Mouse (Mus musculus) CH12.LX (cell line): Measurements from ENCODE around the gene Mpp5. TPM values are rescaled to one million over a fixed set of nuclear protein-coding genes. Genes with fewer than 3 reads are reported as not detected.
A peak's percentile ranks its signal among the peaks of the same experiment; 100 is the strongest.

ENCODE experiments used
- DNase-seq: peaks from one replicate; pipeline ENCODE4 v3.0.0-alpha.2; 2013; ENCODE audit errors: extremely low read depth
- H3K27ac ChIP-seq: 2 replicates; pipeline ENCODE4 v1.5.1; 2012; ENCODE audit warnings: low read depth, mild to moderate bottlenecking, control low read depth, moderate library complexity; ENCODE audit not compliant: insufficient read depth
- H3K27me3 ChIP-seq: replicated peaks from 2 replicates; pipeline ENCODE3; 2012; ENCODE audit warnings: inconsistent platforms
- H3K36me3 ChIP-seq, 2 experiments: replicated peaks in 1 of 2; 2 replicates each; pipeline versions ENCODE3 to v1.6.1; 2012; ENCODE audit warnings: inconsistent platforms in 1 of 2, low read length in 1 of 2, mild to moderate bottlenecking in 1 of 2, mixed read lengths in 1 of 2, moderate library complexity in 1 of 2; ENCODE audit not compliant: control insufficient read depth in 1 of 2, insufficient read depth in 1 of 2
- H3K4me1 ChIP-seq, 2 experiments: 2 replicates each; pipeline ENCODE4 v1.6.1; 2012; ENCODE audit warnings: inconsistent platforms in 1 of 2, moderate library complexity in 1 of 2; ENCODE audit not compliant: insufficient read depth in 2 of 2, control insufficient read depth in 1 of 2
- H3K4me2 ChIP-seq: 2 replicates; pipeline ENCODE4 v1.6.1; 2012; ENCODE audit warnings: low read depth, mild to moderate bottlenecking, control low read depth; ENCODE audit not compliant: poor library complexity, insufficient read depth, severe bottlenecking
- H3K4me3 ChIP-seq, 3 experiments: fragments of 150-350 bp in 1 of 3; sonication (generic) in 1 of 3; replicated peaks in 1 of 3; 2 replicates each; pipeline versions ENCODE3 to v1.5.1; 2011 to 2012; ENCODE audit warnings: low read depth in 2 of 3, low read length in 2 of 3, mild to moderate bottlenecking in 2 of 3, moderate library complexity in 2 of 3, control low read depth in 1 of 3, improper control_type of control experiment in 1 of 3, inconsistent platforms in 1 of 3, mixed read lengths in 1 of 3; ENCODE audit not compliant: poor library complexity in 1 of 3
- H3K79me2 ChIP-seq: replicated peaks from 2 replicates; pipeline ENCODE4 v1.6.1; 2012; ENCODE audit warnings: mild to moderate bottlenecking, moderate library complexity; ENCODE audit not compliant: control insufficient read depth, poor library complexity, insufficient read depth, severe bottlenecking; ENCODE audit errors: extremely low read depth
- H3K9ac ChIP-seq: 2 replicates; pipeline ENCODE4 v1.6.1; 2012; ENCODE audit warnings: low read depth, mild to moderate bottlenecking, control low read depth, moderate library complexity; ENCODE audit not compliant: insufficient read depth
- H3K9me3 ChIP-seq: replicated peaks from 2 replicates; pipeline ENCODE3; 2012; ENCODE audit warnings: low read length, inconsistent platforms, mixed read lengths
- BHLHE40 ChIP-seq: IDR thresholded peaks from 2 replicates; pipeline ENCODE4 v1.6.1; 2011; ENCODE audit warnings: mild to moderate bottlenecking, low read depth, low read length, improper control_type of control experiment
- CHD1 ChIP-seq: IDR thresholded peaks from 2 replicates; pipeline ENCODE4 v1.6.1; 2012; ENCODE audit warnings: low read depth, low read length, improper control_type of control experiment, inconsistent platforms
- CHD2 ChIP-seq: IDR thresholded peaks from 2 replicates; pipeline ENCODE4 v1.6.1; 2011; ENCODE audit warnings: low read length, improper control_type of control experiment
- CTCF ChIP-seq, 2 experiments: IDR thresholded peaks in 1 of 2; conservative IDR thresholded peaks in 1 of 2; 2 replicates each; pipeline ENCODE4 v1.5.1; 2011 to 2012; ENCODE audit warnings: low read depth in 2 of 2, low read length in 2 of 2, improper control_type of control experiment in 1 of 2, inconsistent platforms in 1 of 2, mild to moderate bottlenecking in 1 of 2, moderate library complexity in 1 of 2
- E2F4 ChIP-seq: IDR thresholded peaks from 2 replicates; pipeline ENCODE4 v1.6.1; 2011; ENCODE audit warnings: low read depth, low read length, improper control_type of control experiment; ENCODE audit not compliant: insufficient replicate concordance
- ELF1 ChIP-seq: IDR thresholded peaks from 2 replicates; pipeline ENCODE4 v1.6.1; 2014; ENCODE audit warnings: low read depth, mild to moderate bottlenecking, inconsistent platforms, low read length, improper control_type of control experiment
- EP300 ChIP-seq: IDR thresholded peaks from 2 replicates; pipeline ENCODE4 v1.6.1; 2011; ENCODE audit warnings: low read length, improper control_type of control experiment
- ETS1 ChIP-seq: conservative IDR thresholded peaks from 2 replicates; pipeline ENCODE4 v1.6.1; 2012; ENCODE audit warnings: low read depth, mild to moderate bottlenecking, inconsistent platforms, low read length, improper control_type of control experiment, moderate library complexity
- GABPA ChIP-seq: IDR thresholded peaks from 2 replicates; pipeline ENCODE4 v1.6.1; 2012; ENCODE audit warnings: low read depth, low read length, improper control_type of control experiment, inconsistent platforms; ENCODE audit not compliant: insufficient replicate concordance
- HCFC1 ChIP-seq: IDR thresholded peaks from 2 replicates; pipeline ENCODE4 v1.6.1; 2012; ENCODE audit warnings: low read depth, mild to moderate bottlenecking, inconsistent platforms, low read length, improper control_type of control experiment
- IRF4 ChIP-seq: IDR thresholded peaks from 2 replicates; pipeline ENCODE4 v1.6.1; 2014; ENCODE audit warnings: low read depth, mild to moderate bottlenecking, inconsistent platforms, low read length, improper control_type of control experiment
- JUN ChIP-seq: IDR thresholded peaks from 2 replicates; pipeline ENCODE4 v1.6.1; 2011; ENCODE audit warnings: low read depth, mild to moderate bottlenecking, low read length, improper control_type of control experiment, moderate library complexity; ENCODE audit not compliant: insufficient read depth
- JUND ChIP-seq: conservative IDR thresholded peaks from 2 replicates; pipeline ENCODE4 v1.6.1; 2011; ENCODE audit warnings: low read depth, low read length, improper control_type of control experiment
- KAT2A ChIP-seq: IDR thresholded peaks from 2 replicates; pipeline ENCODE4 v1.6.1; 2012; ENCODE audit warnings: low read length, improper control_type of control experiment, inconsistent platforms; ENCODE audit not compliant: insufficient replicate concordance
- MAFK ChIP-seq: IDR thresholded peaks from 2 replicates; pipeline ENCODE4 v1.6.1; 2011; ENCODE audit warnings: low read length, improper control_type of control experiment; ENCODE audit not compliant: insufficient replicate concordance
- MAX ChIP-seq: IDR thresholded peaks from 2 replicates; pipeline ENCODE4 v1.6.1; 2011; ENCODE audit warnings: low read length, improper control_type of control experiment
- MAZ ChIP-seq: IDR thresholded peaks from 2 replicates; pipeline ENCODE4 v1.6.1; 2012; ENCODE audit warnings: low read depth, mild to moderate bottlenecking, inconsistent platforms, low read length, improper control_type of control experiment, moderate library complexity
- MEF2A ChIP-seq: IDR thresholded peaks from 2 replicates; pipeline ENCODE4 v1.6.1; 2014; ENCODE audit warnings: low read depth, mild to moderate bottlenecking, inconsistent platforms, low read length, improper control_type of control experiment, borderline replicate concordance
- MXI1 ChIP-seq: IDR thresholded peaks from 2 replicates; pipeline ENCODE4 v1.6.1; 2011; ENCODE audit warnings: mild to moderate bottlenecking, low read depth, low read length, improper control_type of control experiment
- MYC ChIP-seq: IDR thresholded peaks from 2 replicates; pipeline ENCODE4 v1.6.1; 2011; ENCODE audit warnings: low read depth, mild to moderate bottlenecking, improper control_type of control experiment, low read length
- NELFE ChIP-seq: IDR thresholded peaks from 2 replicates; pipeline ENCODE4 v1.6.1; 2011; ENCODE audit warnings: low read depth, low read length, improper control_type of control experiment
- NRF1 ChIP-seq: IDR thresholded peaks from 2 replicates; pipeline ENCODE4 v1.6.1; 2014; ENCODE audit warnings: low read depth, mild to moderate bottlenecking, inconsistent platforms, low read length, improper control_type of control experiment, moderate library complexity
- PAX5 ChIP-seq: IDR thresholded peaks from 2 replicates; pipeline ENCODE4 v1.6.1; 2012; ENCODE audit warnings: low read length, inconsistent platforms, mixed read lengths
- POLR2A ChIP-seq: IDR thresholded peaks from 2 replicates; pipeline ENCODE4 v1.6.1; 2011; ENCODE audit warnings: low read depth, mild to moderate bottlenecking, improper control_type of control experiment, low read length
- POLR2AphosphoS2 ChIP-seq: IDR thresholded peaks from 2 replicates; pipeline ENCODE4 v1.6.1; 2011; ENCODE audit warnings: low read depth, low read length, improper control_type of control experiment
- RAD21 ChIP-seq: IDR thresholded peaks from 2 replicates; pipeline ENCODE4 v1.6.1; 2011; ENCODE audit warnings: low read depth, mild to moderate bottlenecking, low read length, improper control_type of control experiment, moderate library complexity
- RCOR1 ChIP-seq: conservative IDR thresholded peaks from 2 replicates; pipeline ENCODE4 v1.6.1; 2012; ENCODE audit warnings: low read depth, mild to moderate bottlenecking, inconsistent platforms, low read length, improper control_type of control experiment
- SIN3A ChIP-seq: IDR thresholded peaks from 2 replicates; pipeline ENCODE4 v1.6.1; 2012; ENCODE audit warnings: low read length, improper control_type of control experiment, inconsistent platforms
- SMC3 ChIP-seq: IDR thresholded peaks from 2 replicates; pipeline ENCODE4 v1.6.1; 2011; ENCODE audit warnings: low read depth, low read length, improper control_type of control experiment
- TBP ChIP-seq: conservative IDR thresholded peaks from 2 replicates; pipeline ENCODE4 v1.6.1; 2011; ENCODE audit warnings: low read depth, low read length, improper control_type of control experiment
- TCF12 ChIP-seq: IDR thresholded peaks from 2 replicates; pipeline ENCODE4 v1.6.1; 2014; ENCODE audit warnings: low read depth, mild to moderate bottlenecking, inconsistent platforms, low read length, improper control_type of control experiment
- UBTF ChIP-seq: IDR thresholded peaks from 2 replicates; pipeline ENCODE4 v1.6.1; 2012; ENCODE audit warnings: low read depth, mild to moderate bottlenecking, inconsistent platforms, low read length, improper control_type of control experiment, moderate library complexity
- USF1 ChIP-seq: IDR thresholded peaks from 2 replicates; pipeline ENCODE4 v1.6.1; 2014; ENCODE audit warnings: low read depth, mild to moderate bottlenecking, inconsistent platforms, low read length, improper control_type of control experiment
- USF2 ChIP-seq: conservative IDR thresholded peaks from 2 replicates; pipeline ENCODE4 v1.6.1; 2011; ENCODE audit warnings: low read depth, low read length, improper control_type of control experiment
- ZC3H11A ChIP-seq: IDR thresholded peaks from 2 replicates; pipeline ENCODE4 v1.6.1; 2012; ENCODE audit warnings: low read depth, mild to moderate bottlenecking, inconsistent platforms, low read length, improper control_type of control experiment
- ZKSCAN1 ChIP-seq: IDR thresholded peaks from 2 replicates; pipeline ENCODE4 v1.6.1; 2012; ENCODE audit warnings: low read depth, inconsistent platforms, low read length, improper control_type of control experiment, borderline replicate concordance
- ZMIZ1 ChIP-seq: IDR thresholded peaks from 2 replicates; pipeline ENCODE4 v1.6.1; 2012; ENCODE audit warnings: low read depth, mild to moderate bottlenecking, inconsistent platforms, low read length, improper control_type of control experiment
- ZNF384 ChIP-seq: IDR thresholded peaks from 2 replicates; pipeline ENCODE4 v1.6.1; 2012; ENCODE audit warnings: low read depth, low read length, improper control_type of control experiment, inconsistent platforms
- dilution Hi-C: fragments of 300-500 bp; cut with MboI; formaldehyde crosslinking; loops from 2 replicates; pipeline ENCODE4 v1.14.3; 2020; ENCODE audit warnings: low sequenced_read_pairs; ENCODE audit not compliant: extremely low pct_unique_long_range_greater_than_20kb, extremely low pct_ligation_motif_present
- in situ Hi-C: fragments of 300-500 bp; cut with MboI; formaldehyde crosslinking; loops from 3 replicates; pipeline ENCODE4 v1.14.3; 2019; ENCODE audit warnings: low sequenced_read_pairs, low pct_ligation_motif_present, low pct_unique_long_range_greater_than_20kb, mixed read lengths
- polyA plus RNA-seq: library from polyadenylated mRNA; unstranded; fragments of >175 nt; gene quantifications from 2 replicates; pipeline ENCODE4 v1.2.1, GENCODE M21; 2012; ENCODE audit warnings: low read depth; ENCODE audit not compliant: insufficient read length
- total RNA-seq, 2 experiments: library from RNA; depleted of rRNA; stranded (reverse); fragments of 300-350 nt in 1 of 2; fragments of >200 nt in 1 of 2; gene quantifications; 2 replicates each; pipeline ENCODE4 v1.2.3; 2012 to 2014

Mpp5 gene
- total and polyA plus RNA-seq, 3 experiments, result 9.9 to 14.2 (median 13.6) TPM

DNA sequence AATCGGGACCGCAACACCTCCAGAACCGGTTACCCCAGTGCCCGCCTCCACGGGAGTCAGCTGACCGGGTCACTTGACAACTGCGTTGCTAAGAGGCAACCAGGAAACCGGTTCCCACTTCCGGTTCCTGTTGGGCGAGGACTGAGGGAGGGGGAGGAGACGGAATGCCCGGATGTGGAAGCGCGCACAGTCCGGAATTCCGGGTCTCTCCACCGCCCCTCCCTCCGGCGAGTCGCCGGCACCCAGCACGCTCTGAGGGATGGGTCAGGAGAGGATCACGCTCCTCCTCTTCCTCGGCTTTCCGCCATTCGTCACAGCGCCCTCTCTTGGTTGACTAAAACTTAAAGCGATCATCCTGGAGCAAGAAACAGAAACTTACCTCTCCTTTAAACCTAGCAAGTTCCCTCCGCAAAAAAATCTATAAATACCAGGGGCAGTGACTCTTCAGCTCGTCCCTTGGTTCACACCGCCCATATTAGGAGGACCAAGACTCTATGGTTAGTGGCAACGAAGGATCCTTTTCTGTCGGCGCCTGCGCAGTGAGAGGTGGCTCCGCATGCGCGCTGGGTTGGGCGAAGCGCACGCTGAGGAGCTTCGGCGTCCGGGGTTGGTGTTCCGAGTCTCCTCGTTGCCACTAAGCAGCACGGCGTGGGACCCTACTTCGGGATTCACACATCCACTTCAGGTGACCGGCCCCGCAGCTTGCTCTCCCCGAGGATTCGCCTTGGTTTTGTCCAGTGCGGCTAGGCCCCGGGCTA lies 113.0 kb downstream of the Mpp5 start, which contains the start of the genes Atp6v1d and Eif2s1:
Gene Atp6v1d (minus strand): TSS at position 143 of the 758 bp plus-strand sequence.
Gene Eif2s1 (plus strand): TSS at position 324 of the 758 bp plus-strand sequence.
- in situ Hi-C loops, result loop anchor here (25.0 kb wide), 1 partner anchor 649 kb away; no protein-coding TSS in a partner anchor
- peak within 1 kb of the TSS; percentile 36 for H3K27ac ChIP-seq
- H3K9me3 ChIP-seq, result no peaks in the 10 kb centered on the region
- TF ChIP-seq MEF2A (peak; percentile 29; the same call in 1 of the 2 replicates), ZNF384 (no peak), EP300 (no peak), MAZ (peak; percentile 69), CTCF (conservative IDR thresholded peaks at IDR 0.05 in 1 of 2, IDR thresholded peaks at IDR 0.05 in 1 of 2; ENCODE audit: low read depth in 2 of 2, low read length in 2 of 2) (peak; percentile 63 to 79), MYC (peak; percentile 95), CHD1 (no peak), SMC3 (no peak), PAX5 (no peak), SIN3A (peak; percentile 95), TCF12 (peak; percentile 89), BHLHE40 (peak; percentile 70), GABPA (peak; percentile 31; the same call in 1 of the 2 replicates), ELF1 (peak; percentile 100), USF1 (peak; percentile 92), NRF1 (peak; percentile 90), IRF4 (0 out of 2 replicates have a peak, but pooled peaks have one; percentile 35), RAD21 (no peak), ETS1 (no peak), NELFE (peak; percentile 98), ZMIZ1 (peak; percentile 88), ZC3H11A (no peak), KAT2A (peak; percentile 68; the same call in 1 of the 2 replicates), USF2 (peak; percentile 90), HCFC1 (peak; percentile 86), UBTF (peak; percentile 66; the same call in 1 of the 2 replicates), ZKSCAN1 (no peak), JUN (no peak), MXI1 (peak; percentile 88), POLR2A (peak; percentile 95), POLR2AphosphoS2 (peak; percentile 70; the same call in 1 of the 2 replicates), RCOR1 (0 out of 2 replicates have a peak, but pooled peaks have one; percentile 28), MAX (peak; percentile 94), TBP (peak; percentile 82), JUND (no peak), CHD2 (no peak), E2F4 (0 out of 2 replicates have a peak, but pooled peaks have one; percentile 75), MAFK (no peak)
- TF ChIP-seq, all 38 proteins: peak for 25
- dilution Hi-C loops, result no loop called here
- Histone ChIP-seq H3K4me3 (peak within 1 kb of the TSS; percentile 74 to 92 (median 85)), H3K4me1 (peaks cover 7 to 45% of the 10 kb centered on the region in 2 experiments; a peak in 3 of 4 replicates), H3K27me3 (no peaks in the 10 kb centered on the region), H3K9ac (peak within 1 kb of the TSS; percentile 85), H3K79me2 (peaks cover 52% of the 10 kb centered on the region), H3K36me3 (peaks cover 4 to 31% of the 10 kb centered on the region in 2 experiments), H3K4me2 (peak within 1 kb of the TSS; percentile 74)
- DNase-seq, result peak; percentile 99
